Mouse (Mus musculus): ENCODE measurements at regions not wholly inside any gene's neighbourhood (a gene's known extent, or its start where the extent isn't known, plus 50 kb on each side); places are given as distances from the start of the nearest gene placed in this dataset.
A peak's percentile ranks its signal among the peaks of the same experiment; 100 is the strongest.

- no peak for DNase-seq (ENCODE audit: low read depth, low spot score)
Measured at GRCm38 (mm10) chr2:115119429-115120205, 461.9 kb upstream of the BC052040 start.

GRCm38 (mm10) chr2:115120206-115120503 is 461.4 kb upstream of the BC052040 start:
- DNase-seq (ENCODE audit: low read depth, low spot score) = no peak

- no peak for DNase-seq (ENCODE audit: low read depth, low spot score)
Measured at GRCm38 (mm10) chr2:115126625-115127369, 454.7 kb upstream of the BC052040 start.

DNA sequence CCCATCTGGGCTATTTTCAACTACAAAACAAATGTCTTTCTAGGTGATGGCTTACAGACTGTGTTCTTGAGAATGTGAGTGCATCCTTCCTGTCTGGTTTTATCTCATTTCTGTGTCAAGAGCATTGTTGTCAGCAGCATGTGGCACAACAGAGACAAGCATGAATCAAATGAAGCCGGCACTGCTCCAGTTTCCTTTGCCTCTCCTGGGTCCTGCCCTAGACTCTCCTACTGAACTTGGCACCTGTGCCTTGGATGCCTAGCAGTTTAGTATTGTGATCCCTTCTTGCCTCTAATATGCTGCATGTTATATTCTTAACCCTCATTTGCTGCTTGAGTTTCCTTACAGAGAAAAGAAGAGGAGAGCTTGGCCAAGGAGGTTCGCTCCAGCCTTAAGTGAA is 449.8 kb upstream of the BC052040 start:
- no peak for DNase-seq (ENCODE audit: low read depth, low spot score)

GRCm38 (mm10) chr2:115132165-115132592 is 449.3 kb upstream of the BC052040 start:
- no peak for DNase-seq (ENCODE audit: low read depth, low spot score)

- DNase-seq (ENCODE audit: low read depth, low spot score) = no peak
Measured at GRCm38 (mm10) chr2:115141416-115141815, 440.1 kb upstream of the BC052040 start.

- no peak for DNase-seq (ENCODE audit: low read depth, low spot score)
Measured at GRCm38 (mm10) chr2:115172111-115172510, 409.4 kb upstream of the BC052040 start.

GRCm38 (mm10) chr2:115177076-115177475 is 404.4 kb upstream of the BC052040 start:
- DNase-seq (ENCODE audit: low read depth, low spot score) = no peak

- DNase-seq (ENCODE audit: low read depth, low spot score) = peak; percentile 55
Measured at GRCm38 (mm10) chr2:115177896-115178295, 403.6 kb upstream of the BC052040 start.

DNA sequence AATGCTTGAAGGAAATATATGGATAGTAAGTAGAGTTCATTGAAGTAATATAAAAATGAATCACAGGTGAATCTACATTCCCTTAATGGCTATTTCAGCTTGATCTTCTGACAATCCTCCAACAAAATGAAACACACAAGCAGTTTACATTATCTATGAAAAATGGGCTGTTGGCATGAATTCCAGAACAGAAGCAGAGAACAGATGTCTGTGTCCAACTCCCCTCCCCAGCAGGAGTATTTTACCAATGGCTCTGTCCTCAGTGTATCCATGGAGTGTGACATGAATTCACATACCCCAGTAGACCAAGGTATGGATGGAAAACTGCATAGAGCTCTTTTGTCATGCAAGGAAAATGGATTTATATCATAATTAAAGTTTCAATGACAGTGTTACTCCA is 370.3 kb upstream of the BC052040 start:
- no peak for DNase-seq (ENCODE audit: low read depth, low spot score)

DNA sequence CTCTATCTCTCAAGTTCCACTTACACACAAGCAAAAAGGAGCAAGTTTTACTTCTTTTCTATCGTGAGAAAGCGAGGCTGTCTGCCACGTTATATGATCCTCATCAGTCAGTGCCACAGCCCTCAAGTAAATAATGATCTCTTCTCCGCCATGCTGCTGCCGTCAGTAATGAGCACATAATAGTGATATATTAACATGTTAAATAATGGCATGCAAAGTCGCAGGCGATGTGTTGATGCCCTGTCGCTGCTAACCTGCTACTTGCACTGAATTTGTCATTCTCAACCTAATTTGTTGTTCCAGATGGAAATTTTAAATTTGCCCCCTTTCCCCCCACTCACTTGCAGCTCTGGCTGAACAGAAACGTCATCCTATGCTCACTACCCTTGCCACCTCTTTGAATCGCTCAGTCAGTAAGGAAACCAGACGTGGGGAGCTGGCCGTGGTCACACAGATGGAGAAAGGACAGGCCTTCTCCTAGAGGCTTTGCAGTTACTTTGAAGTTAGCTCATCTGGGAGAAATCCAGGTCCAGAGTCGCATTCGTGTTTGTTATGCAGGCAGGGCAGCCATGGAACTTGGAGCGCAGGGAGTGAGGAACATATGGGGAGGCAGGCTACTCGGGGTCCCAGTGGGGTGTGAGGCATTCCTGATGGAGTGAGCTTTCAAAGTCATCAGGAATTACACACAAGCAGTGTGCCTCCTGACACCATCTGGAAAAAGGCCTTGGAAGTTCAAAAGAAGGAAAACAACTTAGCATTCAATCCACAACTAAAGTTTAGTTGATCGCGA is 368.1 kb upstream of the BC052040 start:
- DNase-seq (ENCODE audit: low read depth, low spot score) = no peak

DNA sequence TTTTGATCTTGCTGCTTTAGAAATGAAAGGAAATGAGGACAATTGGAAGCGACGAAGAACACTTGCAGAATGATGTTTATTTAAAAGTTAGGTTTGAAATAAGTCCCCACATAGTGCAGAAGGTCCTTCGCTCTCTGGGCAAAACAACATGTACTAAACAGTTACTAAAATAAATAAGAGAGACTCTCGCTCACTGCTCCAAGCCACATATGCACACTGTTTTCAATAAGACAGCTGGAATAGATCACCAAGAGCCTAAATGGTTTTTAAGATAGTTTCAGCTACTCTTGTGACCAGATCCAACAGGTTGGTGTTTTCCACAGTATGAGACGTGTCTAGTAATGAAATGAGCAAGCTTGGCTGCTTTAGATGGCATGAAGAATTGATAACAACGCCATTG is 367.2 kb upstream of the BC052040 start:
- DNase-seq (ENCODE audit: low read depth, low spot score) = no peak

GRCm38 (mm10) chr2:115230041-115230440 is 351.5 kb upstream of the BC052040 start:
- DNase-seq (ENCODE audit: low read depth, low spot score) = no peak

GRCm38 (mm10) chr2:115247673-115248072 is 333.8 kb upstream of the BC052040 start:
- no peak for DNase-seq (ENCODE audit: low read depth, low spot score)

DNA sequence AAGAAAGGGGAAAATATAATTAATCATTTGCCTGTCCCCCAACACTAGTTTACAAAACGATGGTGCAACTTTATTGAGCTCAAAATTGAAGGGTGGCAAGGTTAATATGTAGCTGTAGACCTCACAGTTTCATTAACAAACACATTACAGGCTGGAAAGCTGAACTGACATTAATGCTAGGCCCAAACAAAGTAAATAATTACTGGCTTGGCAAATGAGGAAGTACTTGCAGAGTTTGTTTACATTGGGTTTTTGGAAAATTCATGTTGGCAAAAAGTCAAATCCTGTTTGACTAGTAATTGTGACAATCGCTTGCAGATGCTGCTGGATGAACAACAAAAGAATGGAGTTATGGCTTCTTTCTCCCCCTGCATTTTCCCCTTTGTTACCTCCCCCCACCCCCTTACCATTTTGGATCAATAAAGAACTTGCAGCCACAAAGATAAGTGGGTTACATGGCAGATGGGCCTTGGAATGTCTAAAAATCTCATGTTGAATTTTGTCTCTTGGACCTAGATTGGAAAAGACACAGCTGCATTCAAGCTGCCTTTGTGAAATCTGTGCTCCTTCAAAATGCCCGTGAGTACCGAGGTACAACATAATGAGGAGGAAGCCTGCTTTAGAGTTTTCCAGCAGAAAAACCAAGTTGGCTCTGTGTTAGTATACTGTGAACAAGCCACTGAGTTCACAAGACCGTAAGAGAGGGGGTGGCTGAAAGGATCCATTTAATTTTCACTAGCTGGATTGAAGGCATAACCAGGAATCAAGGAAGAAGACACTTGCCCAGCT is 331.3 kb upstream of the BC052040 start:
- no peak for DNase-seq (ENCODE audit: low read depth, low spot score)

GRCm38 (mm10) chr2:115257391-115257790 is 324.1 kb upstream of the BC052040 start:
- DNase-seq (ENCODE audit: low read depth, low spot score) = no peak

GRCm38 (mm10) chr2:115268247-115268646 is 313.3 kb upstream of the BC052040 start:
- DNase-seq (ENCODE audit: low read depth, low spot score) = no peak

- no peak for DNase-seq (ENCODE audit: low read depth, low spot score)
Measured at GRCm38 (mm10) chr2:115277421-115277820, 304.1 kb upstream of the BC052040 start.

DNA sequence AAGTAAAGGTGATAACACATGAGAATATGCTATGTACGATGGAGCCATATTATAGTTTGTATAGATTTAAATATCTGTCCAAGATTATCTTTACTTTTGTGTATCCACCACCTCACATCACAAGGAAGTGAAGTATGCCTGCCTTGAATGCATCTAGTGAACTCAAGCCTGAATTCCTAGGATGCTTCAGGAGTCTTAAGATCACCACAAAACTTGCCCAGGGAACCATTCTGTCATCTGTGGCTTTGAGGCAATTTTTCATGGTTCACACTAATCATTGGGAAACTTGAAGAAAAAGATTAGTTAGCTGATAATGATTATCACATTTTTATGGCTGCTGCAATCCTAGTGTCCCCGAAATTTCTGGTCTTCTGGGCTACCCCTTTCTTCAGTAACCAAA is 288.5 kb upstream of the BC052040 start:
- DNase-seq (ENCODE audit: low read depth, low spot score) = no peak

- DNase-seq (ENCODE audit: low read depth, low spot score) = no peak
Measured at GRCm38 (mm10) chr2:115297463-115297862, 284.1 kb upstream of the BC052040 start.

DNA sequence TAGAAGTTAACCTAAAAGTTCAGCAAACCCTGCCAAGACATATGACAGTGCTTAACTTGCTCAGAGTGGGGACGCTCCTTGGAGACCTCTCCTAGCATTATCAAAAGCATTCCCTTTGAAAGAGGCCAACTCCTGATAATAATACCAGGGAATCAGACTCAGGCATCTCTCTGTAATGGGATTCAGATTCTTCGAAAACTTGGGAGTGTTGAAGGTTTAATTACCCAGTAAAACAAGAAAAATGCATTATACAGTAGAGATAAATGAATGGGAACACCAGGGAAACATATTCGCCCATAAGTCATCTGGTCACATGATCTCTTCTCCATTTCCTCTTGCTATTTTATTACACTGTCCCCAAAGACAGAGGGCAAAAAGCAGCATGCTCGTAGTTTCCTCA is 274.3 kb upstream of the BC052040 start:
- no peak for DNase-seq (ENCODE audit: low read depth, low spot score)
